Mouse (Mus musculus) urinary bladder, postnatal 4 days (tissue): ENCODE measurements at regions not wholly inside any gene's neighbourhood (a gene's known extent, or its start where the extent isn't known, plus 50 kb on each side); places are given as distances from the start of the nearest gene placed in this dataset.

ENCODE experiments used
- DNase-seq, 2 experiments: peaks; one replicate each; pipeline ENCODE4 v3.0.0; 2021 to 2022; ENCODE audit warnings: low spot score in 2 of 2

GRCm38 (mm10) chr2:160192661-160193060 is 141.3 kb downstream of the Gm826 start:
- no peak for DNase-seq

DNA sequence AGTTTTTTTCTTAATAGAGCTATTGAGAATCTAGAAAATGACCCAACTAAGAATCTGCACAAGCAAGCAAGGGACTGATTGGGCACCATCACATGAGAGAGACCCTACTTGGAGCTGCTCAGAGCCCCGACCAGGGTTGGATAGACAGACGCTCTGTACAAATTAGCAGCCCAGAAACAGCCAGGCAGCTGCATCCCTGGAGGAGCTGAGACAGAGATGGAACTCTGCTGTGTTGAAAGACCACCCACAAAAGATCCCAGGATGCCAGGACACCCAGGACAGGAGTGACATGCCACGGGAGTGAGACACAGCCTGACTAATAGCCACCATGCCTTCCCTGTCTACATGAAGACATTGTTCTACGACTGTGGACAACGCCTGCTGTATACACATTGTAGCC is 147.9 kb downstream of the Gm826 start:
- no peak for DNase-seq

- no peak for DNase-seq
Observed at GRCm38 (mm10) chr2:160170975-160171515, 162.9 kb downstream of the Gm826 start.

DNA sequence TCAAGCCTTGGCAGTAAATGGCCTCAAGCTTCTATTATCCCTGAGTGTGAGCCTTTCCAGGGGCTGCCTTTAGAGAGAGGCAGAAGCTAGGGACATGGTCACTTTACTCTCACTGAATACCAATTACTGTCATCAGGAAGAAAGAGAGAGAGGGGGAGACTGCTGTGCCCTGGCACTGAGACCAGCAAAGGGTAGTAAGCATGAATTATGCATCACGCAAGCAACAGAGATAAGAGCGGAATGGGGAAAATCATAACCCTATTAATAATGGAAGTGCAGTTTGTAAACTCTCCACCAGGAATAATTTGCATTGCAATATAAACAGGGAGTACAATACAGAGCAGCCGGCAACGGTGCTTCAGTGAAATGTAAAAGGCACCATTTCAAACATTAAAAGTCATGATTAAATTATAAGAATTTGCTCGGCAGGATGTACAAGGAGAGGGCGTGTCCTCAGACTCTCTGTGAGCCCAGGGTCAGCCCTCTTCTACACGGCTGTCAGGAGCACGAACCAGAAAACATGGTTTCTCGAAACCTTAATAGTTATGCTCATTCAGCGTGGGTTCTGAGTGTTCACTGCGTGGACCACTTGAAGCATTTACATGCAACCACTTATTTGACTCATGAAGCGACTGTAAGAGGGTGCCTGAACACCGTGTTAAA is 175.2 kb downstream of the Gm826 start:
- no peak for DNase-seq

- no peak for DNase-seq
Observed at GRCm38 (mm10) chr2:160153781-160154180, 180.2 kb downstream of the Gm826 start.

- no peak for DNase-seq
Observed at GRCm38 (mm10) chr2:160152101-160152500, 181.9 kb downstream of the Gm826 start.

GRCm38 (mm10) chr2:160148936-160149335 is 185.0 kb downstream of the Gm826 start:
- DNase-seq: no peak

- DNase-seq: no peak
Observed at GRCm38 (mm10) chr2:160148516-160148915, 185.4 kb downstream of the Gm826 start.

GRCm38 (mm10) chr2:160148031-160148430 is 185.9 kb downstream of the Gm826 start:
- no peak for DNase-seq

DNA sequence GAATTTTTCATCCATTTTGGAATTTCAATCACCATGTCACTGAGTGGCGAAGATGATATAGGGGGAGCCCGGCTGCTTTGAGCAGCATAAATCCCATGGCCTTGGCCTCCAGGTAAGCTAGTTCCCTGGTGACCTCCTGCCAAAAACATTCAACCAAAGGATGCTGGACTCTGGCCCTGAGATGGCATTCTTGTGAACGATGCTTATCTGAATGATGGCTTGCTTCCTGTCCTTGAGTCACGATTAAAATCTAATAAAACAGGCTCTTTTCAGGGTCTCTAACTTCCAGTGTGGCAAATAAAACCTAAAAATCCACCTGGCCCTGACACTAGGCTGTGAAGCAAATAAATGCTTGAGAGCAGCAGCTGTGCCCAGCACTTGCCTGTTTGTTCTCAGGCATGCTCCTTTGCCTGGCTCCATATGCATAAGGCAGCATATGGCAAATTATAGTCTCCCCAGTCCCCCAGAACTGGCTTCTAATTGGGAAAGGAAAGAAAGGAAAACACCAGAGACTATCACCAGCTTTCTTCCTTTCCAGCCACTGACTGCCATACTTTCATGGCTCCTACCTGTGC is 193.7 kb downstream of the Gm826 start:
- no peak for DNase-seq

DNA sequence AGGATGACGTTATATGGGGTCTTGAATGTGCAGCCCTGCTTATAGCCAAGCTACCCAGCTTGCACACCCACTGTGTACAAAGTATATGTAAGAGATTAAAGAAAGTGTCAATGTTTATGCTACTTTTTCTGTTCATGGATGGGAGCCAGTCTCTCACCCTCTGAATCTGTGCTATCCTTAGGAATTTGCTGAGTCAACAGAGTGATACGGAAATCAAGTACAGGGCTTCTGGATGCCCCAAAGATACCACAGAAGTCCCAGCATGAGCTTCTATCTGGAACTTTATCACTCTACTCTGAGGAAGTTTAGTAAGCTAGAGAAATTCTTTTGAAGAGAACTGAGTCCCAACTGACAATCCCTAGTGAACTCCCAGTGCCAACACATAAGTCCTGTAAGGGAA is 195.9 kb downstream of the Gm826 start:
- DNase-seq: no peak

DNA sequence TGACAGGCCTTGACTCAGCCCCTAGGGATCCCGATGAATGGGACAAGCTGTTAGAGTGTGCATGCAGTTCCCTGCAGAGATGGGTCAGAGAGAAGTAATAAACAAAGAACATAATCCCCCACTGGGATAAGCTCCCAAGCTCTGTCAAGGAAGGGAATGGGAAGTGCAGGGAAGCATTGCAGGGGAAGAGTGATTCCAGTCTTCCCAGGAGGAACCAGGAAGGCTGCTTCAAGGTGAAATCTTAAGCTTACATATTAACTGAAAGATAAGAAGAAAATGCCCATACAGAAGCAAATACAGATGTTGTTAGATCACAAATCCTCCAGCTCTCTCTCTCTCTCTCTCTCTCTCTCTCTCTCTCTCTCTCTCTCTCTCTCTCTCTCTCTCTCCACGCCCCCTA is 202.2 kb downstream of the Gm826 start:
- DNase-seq: no peak

GRCm38 (mm10) chr2:160131386-160131785 is 202.6 kb downstream of the Gm826 start:
- no peak for DNase-seq

- DNase-seq: no peak
Observed at GRCm38 (mm10) chr2:160117148-160117547, 216.8 kb downstream of the Gm826 start.

GRCm38 (mm10) chr2:160111176-160111692 is 222.7 kb downstream of the Gm826 start:
- DNase-seq: no peak

GRCm38 (mm10) chr2:160093078-160093477 is 240.9 kb downstream of the Gm826 start:
- no peak for DNase-seq

- no peak for DNase-seq
Observed at GRCm38 (mm10) chr2:160085999-160086398, 248.0 kb downstream of the Gm826 start.

DNA sequence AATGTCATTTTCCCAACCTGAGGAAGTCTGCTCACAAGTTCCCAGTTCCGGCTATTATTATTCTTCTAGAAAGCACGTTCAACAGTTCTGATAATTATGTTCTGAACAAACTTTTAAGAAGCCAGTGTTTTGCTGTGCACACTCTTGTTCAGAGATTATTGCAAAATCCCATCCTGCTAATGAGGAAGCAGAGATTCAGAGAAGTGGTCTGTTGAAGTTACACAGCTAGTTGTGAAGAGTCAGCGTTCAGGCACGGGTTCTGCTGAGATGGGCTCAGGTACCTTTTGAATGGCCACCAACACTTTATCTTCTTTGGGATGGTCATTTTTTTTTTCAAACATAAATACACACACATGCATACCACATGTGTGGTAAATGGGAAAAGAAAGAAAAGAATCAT is 250.3 kb downstream of the Gm826 start:
- DNase-seq: no peak

GRCm38 (mm10) chr2:160082106-160082653 is 251.8 kb downstream of the Gm826 start:
- DNase-seq: no peak

- DNase-seq: no peak
Observed at GRCm38 (mm10) chr2:160075694-160076093, 258.3 kb downstream of the Gm826 start.

- no peak for DNase-seq
Observed at GRCm38 (mm10) chr2:160070441-160070840, 263.5 kb downstream of the Gm826 start.

DNA sequence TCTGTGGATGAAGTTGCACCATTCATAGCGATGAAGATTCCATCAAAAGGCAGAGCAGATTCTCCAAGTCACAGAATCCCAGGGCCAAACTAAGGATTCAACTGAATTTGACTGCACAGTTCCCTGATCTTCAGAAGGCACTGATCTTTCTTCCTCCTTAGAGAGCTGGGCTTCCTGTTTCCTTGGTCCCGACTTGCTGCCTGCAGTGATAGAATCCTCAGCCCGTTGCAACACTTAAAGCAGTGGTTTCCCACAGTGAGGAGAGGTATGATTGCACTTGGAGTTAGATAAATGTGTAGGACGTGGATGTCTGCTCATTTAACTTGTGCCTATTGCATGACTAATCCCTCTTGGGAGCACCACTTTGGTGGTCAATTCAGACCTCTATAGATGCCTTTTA is 265.2 kb downstream of the Gm826 start:
- no peak for DNase-seq

- DNase-seq: no peak
Observed at GRCm38 (mm10) chr2:160067904-160068303, 266.1 kb downstream of the Gm826 start.
